Mouse (Mus musculus): ENCODE results near the gene Pde6h. TPM values are rescaled to one million over a fixed set of nuclear protein-coding genes. Genes with fewer than 3 reads are reported as not detected.

The Pde6h gene
- total RNA-seq, 2 experiments from 2014 or later: not detected

DNA sequence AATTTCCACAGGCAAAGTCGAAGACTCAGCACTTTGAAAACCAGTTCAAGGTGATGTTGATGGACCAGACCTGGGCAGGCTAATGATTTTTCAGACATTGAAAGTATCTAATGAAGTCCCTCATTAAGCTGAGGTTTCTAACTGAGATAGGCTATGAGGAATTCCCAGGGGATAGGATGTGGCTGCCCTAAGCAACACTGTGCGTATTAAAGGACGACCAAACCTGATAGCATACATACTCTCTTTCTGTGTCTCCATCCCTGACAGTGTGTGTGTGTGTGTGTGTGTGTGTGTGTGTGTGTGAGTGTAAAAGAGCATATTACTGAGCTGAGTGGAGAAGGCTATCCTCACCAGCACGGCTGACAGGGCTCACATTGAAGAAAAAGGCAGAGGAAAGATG is 80.7 kb downstream of the Pde6h start:
- no peak for DNase-seq
- intact Hi-C loops (cut with DNase I): no loop called here

- no peak for DNase-seq
- intact Hi-C loops (cut with DNase I): no loop called here
Observed at GRCm38 (mm10) chr6:137011187-137011586, 87.6 kb downstream of the Pde6h start.

DNA sequence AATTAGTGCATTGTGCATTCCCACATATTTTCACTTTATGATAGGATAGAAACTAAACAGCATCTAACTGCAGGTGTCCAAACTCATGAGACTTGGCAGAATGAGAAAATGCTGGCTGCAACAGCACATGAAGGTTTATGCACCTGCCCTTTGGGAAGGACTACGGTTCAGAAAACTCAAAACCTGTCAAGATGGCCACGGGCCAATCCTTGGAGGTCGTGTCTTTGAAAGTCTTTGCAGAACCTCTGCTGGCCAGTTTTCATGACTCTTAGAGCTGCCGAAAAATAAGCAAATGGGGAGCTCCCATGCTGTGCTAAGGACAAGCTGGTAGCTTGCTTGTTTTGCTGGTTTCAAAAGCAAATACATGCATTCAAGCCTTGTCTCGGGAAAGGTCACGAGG is 90.7 kb downstream of the Pde6h start:
- intact Hi-C loops (cut with DNase I): no loop called here
- DNase-seq: no peak

- no peak for DNase-seq
- intact Hi-C loops (cut with DNase I): no loop called here
Observed at GRCm38 (mm10) chr6:137017216-137017973, 93.8 kb downstream of the Pde6h start.

Other genes starting within 250 kb of the Pde6h start
- gene Gucy2c, start 142.1 kb upstream of the Pde6h start, total RNA-seq (2021): not detected
- 10 to 100 TPM; 20.5 to 22.3 TPM for gene Hist4h4, start 119.4 kb upstream of the Pde6h start, total RNA-seq (2021)
- gene H2afj, start 115.6 kb upstream of the Pde6h start, total RNA-seq (2021): 10 to 100 TPM; 35.3 to 42.5 TPM
- 1 to 10 TPM; 1.0 to 1.8 TPM for gene BC049715, start 96.2 kb upstream of the Pde6h start, total RNA-seq (2021)
- 10 to 100 TPM; 79.6 to 85.0 TPM for gene Wbp11, start 95.6 kb upstream of the Pde6h start, total RNA-seq (2021)
- gene Smco3, start 88.4 kb upstream of the Pde6h start, total RNA-seq (2021): under 1 TPM; 0.17 TPM
- 10 to 100 TPM; 11.9 to 13.2 TPM for gene Art4, start 66.1 kb upstream of the Pde6h start, total RNA-seq (2021)
- 100 to 1,000 TPM; 312 to 380 TPM for gene Mgp, start 48.0 kb upstream of the Pde6h start, total RNA-seq (2021)
- not detected for gene Erp27, start 1.7 kb upstream of the Pde6h start, total RNA-seq (2021)
- gene Arhgdib, start 18.1 kb downstream of the Pde6h start, total RNA-seq (2021): 10 to 100 TPM; 37.4 to 45.4 TPM
- gene Rerg, start 246.7 kb downstream of the Pde6h start, total RNA-seq (2021): 1 to 10 TPM; 8.9 to 9.4 TPM